24 mouse cellular contexts compared by ENCODE assay signal in the genomic region with DNA sequence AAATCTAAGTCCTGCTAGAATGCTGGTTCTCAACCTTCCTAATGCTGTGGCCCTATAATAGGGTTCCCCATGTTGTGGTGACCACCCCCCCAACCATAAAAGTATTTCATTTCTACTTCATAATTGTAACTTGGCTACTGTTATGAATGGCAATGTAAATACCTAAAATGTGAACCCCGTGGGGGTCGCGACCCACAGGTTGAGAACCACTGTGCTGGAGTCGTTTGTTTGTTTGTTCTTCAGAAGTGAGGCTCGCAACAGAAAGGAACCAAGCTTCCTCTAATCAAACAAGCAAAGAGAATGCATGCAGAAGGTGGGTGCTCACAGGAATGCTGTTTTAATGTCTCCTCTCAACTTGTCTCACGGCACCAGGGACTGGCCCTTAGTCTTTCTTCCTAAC.
"Had no signal": no experiment of that assay in that cellular context is flagged by ENCODE, and none has a peak within 500 bp of the region (broad histone marks: within the 10 kb centered on the region; RNA-seq: fewer than 3 reads in every experiment).

No protein-coding gene starts in this region.

- H3K9me3 ChIP-seq: heart, embryonic 10.5 days; heart, embryonic 12.5 days; hindbrain, embryonic 10.5 days; hindbrain, embryonic 13.5 days; hindbrain, embryonic 15.5 days; kidney, embryonic 15.5 days; limb, embryonic 15.5 days; liver, embryonic 12.5 days had no signal

- H3K27ac ChIP-seq: gastrocnemius, adult 2 months; heart, embryonic 10.5 days; hindbrain, embryonic 10.5 days; hindbrain, embryonic 13.5 days; hindbrain, embryonic 15.5 days; hindbrain, postnatal 0 days; kidney, embryonic 15.5 days; kidney, postnatal 0 days; left cerebral cortex, adult 2 months; limb, embryonic 15.5 days; liver, embryonic 12.5 days; liver, embryonic 14.5 days had no signal

- H3K4me1 ChIP-seq: heart, embryonic 10.5 days; heart, embryonic 12.5 days; hindbrain, embryonic 10.5 days; hindbrain, embryonic 13.5 days; hindbrain, embryonic 15.5 days; kidney, embryonic 15.5 days; liver, embryonic 12.5 days had no signal

- DNase-seq: gastrocnemius, adult 2 months; gastrocnemius, postnatal 10 days; gastrocnemius, postnatal 25 days; heart, adult 18-20 months; heart, postnatal 10 days; heart, postnatal 4 days; kidney, adult 11 months; kidney, adult 2 months; kidney, adult 9 months; kidney, postnatal 14 days; kidney, postnatal 36 days; layer of hippocampus, adult 9-11 months had no signal

- ATAC-seq: hindbrain, postnatal 0 days; liver, embryonic 12.5 days had no signal

- H3K36me3 ChIP-seq: heart, embryonic 10.5 days; heart, embryonic 12.5 days; hindbrain, embryonic 10.5 days; hindbrain, embryonic 13.5 days; hindbrain, embryonic 15.5 days; kidney, embryonic 15.5 days; limb, embryonic 15.5 days; liver, embryonic 12.5 days had no signal

- H3K4me2 ChIP-seq: heart, embryonic 12.5 days; hindbrain, embryonic 13.5 days; liver, embryonic 12.5 days had no signal

- H3K4me3 ChIP-seq: gastrocnemius, adult 2 months; heart, embryonic 10.5 days; heart, embryonic 12.5 days; hindbrain, embryonic 10.5 days; hindbrain, embryonic 13.5 days; hindbrain, embryonic 15.5 days; kidney, embryonic 15.5 days; left cerebral cortex, adult 2 months; limb, embryonic 15.5 days; liver, embryonic 12.5 days had no signal

- H3K27me3 ChIP-seq: heart, embryonic 12.5 days; hindbrain, embryonic 13.5 days; hindbrain, embryonic 15.5 days; kidney, embryonic 15.5 days; limb, embryonic 15.5 days; liver, embryonic 12.5 days had no signal

- H3K9ac ChIP-seq: heart, embryonic 12.5 days; hindbrain, embryonic 13.5 days; hindbrain, embryonic 15.5 days; kidney, embryonic 15.5 days; limb, embryonic 15.5 days; liver, embryonic 12.5 days; liver, embryonic 14.5 days had no signal
